Mouse (Mus musculus) liver, postnatal 0 days (tissue): Measurements from ENCODE around the gene Cog4.

Experiments used
- CTCF ChIP-seq: sonication (generic); IDR thresholded peaks from 2 replicates; pipeline ENCODE4 v1.5.1; 2016; ENCODE audit warnings: antibody characterized with exemption, low read depth
- EP300 ChIP-seq: IDR thresholded peaks from 2 replicates; pipeline ENCODE4 v1.6.1; 2016; ENCODE audit warnings: antibody characterized with exemption, low read depth, mild to moderate bottlenecking

GRCm38 (mm10) chr8:110847645-110848495 is 1.5 kb downstream of the Cog4 start:
- TF ChIP-seq CTCF (no peak), EP300 (no peak)
